Mouse (Mus musculus): ENCODE results near the gene Faap20. TPM values are rescaled to one million over a fixed set of nuclear protein-coding genes. Genes with fewer than 3 reads are reported as not detected.
"Not testable (repeated sequence)": the region's sequence is repeated elsewhere in the genome, so short reads cannot be mapped to it uniquely, and the experiment has no call there.

Gene Faap20
- polyA plus RNA-seq, 2 experiments from 2014 or later: 45.1 to 54.9 TPM

- ATAC-seq: no peak
Measured at GRCm38 (mm10) chr4:155221599-155222551, 27.7 kb upstream of the Faap20 start.

- ATAC-seq: no peak
Measured at GRCm38 (mm10) chr4:155222552-155222840, 27.1 kb upstream of the Faap20 start, which contains the start of gene Ski. Ski (minus strand) TSS chr4:155222592.

- ATAC-seq: peak; percentile 89
Measured at GRCm38 (mm10) chr4:155222841-155223593, 26.6 kb upstream of the Faap20 start.

- ATAC-seq: no peak
Measured at GRCm38 (mm10) chr4:155223594-155224528, 25.7 kb upstream of the Faap20 start.

GRCm38 (mm10) chr4:155225918-155226317 lies 23.7 kb upstream of the Faap20 start:
- ATAC-seq: no peak

GRCm38 (mm10) chr4:155227986-155228385 lies 21.6 kb upstream of the Faap20 start:
- ATAC-seq: no peak

GRCm38 (mm10) chr4:155228461-155228860 lies 21.1 kb upstream of the Faap20 start:
- no peak for ATAC-seq

- ATAC-seq: no peak
Measured at GRCm38 (mm10) chr4:155233878-155234277, 15.7 kb upstream of the Faap20 start.

- ATAC-seq: no peak
Measured at GRCm38 (mm10) chr4:155234371-155235310, 15.0 kb upstream of the Faap20 start.

GRCm38 (mm10) chr4:155235311-155236119 lies 14.1 kb upstream of the Faap20 start:
- peak; percentile 85 for ATAC-seq

- ATAC-seq: no peak
Measured at GRCm38 (mm10) chr4:155236737-155237385, 12.7 kb upstream of the Faap20 start.

GRCm38 (mm10) chr4:155238276-155238675 lies 11.3 kb upstream of the Faap20 start:
- ATAC-seq: no peak

- ATAC-seq: no peak
Measured at GRCm38 (mm10) chr4:155239494-155239893, 10.1 kb upstream of the Faap20 start.

GRCm38 (mm10) chr4:155241789-155242188 lies 7.8 kb upstream of the Faap20 start:
- no peak for ATAC-seq

GRCm38 (mm10) chr4:155242292-155242691 lies 7.3 kb upstream of the Faap20 start:
- ATAC-seq: no peak

GRCm38 (mm10) chr4:155243233-155243632 lies 6.4 kb upstream of the Faap20 start:
- no peak for ATAC-seq

GRCm38 (mm10) chr4:155245770-155246492 lies 3.7 kb upstream of the Faap20 start:
- no peak for ATAC-seq

- ATAC-seq: no peak
Measured at GRCm38 (mm10) chr4:155246691-155247105, 2.9 kb upstream of the Faap20 start.

- ATAC-seq: not testable (repeated sequence)
Measured at GRCm38 (mm10) chr4:155248054-155248453, 1.5 kb upstream of the Faap20 start.

All from activated CD4-positive, CD25-positive, alpha-beta regulatory T cell, adult 4 months (primary cell).